Mouse (Mus musculus) left cerebral cortex, adult 2 months (tissue): ENCODE data around the gene Pdhb. TPM values are rescaled to one million over a fixed set of nuclear protein-coding genes. Genes with fewer than 3 reads are reported as not detected.

ENCODE experiments used
- DNase-seq, 2 experiments: peaks; one replicate each; pipeline ENCODE4 v3.0.0; 2021 to 2022; ENCODE audit warnings: low spot score in 2 of 2, mixed read lengths in 1 of 2; ENCODE audit errors: extremely low spot score in 1 of 2
- H3K27ac ChIP-seq: fragments of 200-600 bp; 2 replicates; pipeline ENCODE4 v1.8.1; 2022
- H3K4me3 ChIP-seq: fragments of 200-600 bp; 2 replicates; pipeline ENCODE4 v1.8.1; 2022
- CTCF ChIP-seq: fragments of 200-600 bp; IDR thresholded peaks from 2 replicates; pipeline ENCODE4 v1.8.1; 2022; ENCODE audit warnings: antibody characterized with exemption, mild to moderate bottlenecking, moderate library complexity
- intact Hi-C: fragments of 180-260 bp; cut with DNase I; formaldehyde crosslinking; loops from one replicate; pipeline ENCODE4 v1.15.1; 2025
- long read RNA-seq, 2 experiments: library from polyadenylated mRNA; stranded (forward); transcript quantifications; one replicate each; pipeline ENCODE4 v2.0.0; 2021; ENCODE audit warnings: borderline mapping rate in 2 of 2
- total RNA-seq, 2 experiments: library from RNA; stranded (reverse); gene quantifications; 2 replicates each; pipeline ENCODE4 v1.2.3; 2021

Pdhb gene
- total RNA-seq: 100 to 1,000 TPM; 159 to 168 TPM
- long read RNA-seq, experiment 1, transcript Pdhb-201 (10 exons, 1,513 nt): major isoform, 77 of 101 reads
- long read RNA-seq, experiment 1, partial matches to known transcripts: 4 of 101 reads
- long read RNA-seq, experiment 1, other reads (novel, unspliced or antisense): 15 of 101 reads
- long read RNA-seq, experiment 2, transcript Pdhb-201 (10 exons, 1,513 nt): major isoform, 40 of 61 reads
- long read RNA-seq, experiment 2, partial matches to known transcripts: 10 of 61 reads
- long read RNA-seq, experiment 2, other reads (novel, unspliced or antisense): 6 of 61 reads

- intact Hi-C loops: loop anchor here (2.0 to 10.0 kb wide), 2 partner anchors 42 to 82 kb away; partner anchors contain the start of genes Acox2 and Kctd6
Observed at GRCm38 (mm10) chr14:8172507-8173410, at the start of gene Pdhb. TSS of gene Pdhb (minus strand) at chr14:8173025.

DNA sequence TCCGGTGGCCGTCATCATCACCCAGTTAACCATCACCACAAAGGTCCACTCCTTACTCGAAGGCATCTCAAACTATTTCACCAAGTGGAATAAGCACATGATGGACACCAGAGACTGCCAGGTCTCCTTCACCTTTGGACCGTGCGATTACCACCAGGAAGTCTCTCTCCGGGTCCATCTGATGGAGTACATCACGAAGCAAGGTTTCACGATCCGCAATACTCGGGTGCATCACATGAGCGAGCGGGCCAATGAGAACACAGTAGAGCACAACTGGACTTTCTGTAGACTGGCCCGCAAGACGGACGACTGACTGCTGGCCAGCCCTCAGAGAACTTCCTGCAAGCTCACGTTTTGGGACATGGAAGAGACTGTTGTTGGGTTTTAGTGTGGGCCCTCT, 49.7 kb upstream of the Pdhb start:
- TF ChIP-seq CTCF: no peak
- H3K27ac ChIP-seq: no peak overlapping the region
- DNase-seq: no peak
- no peak overlapping the region for H3K4me3 ChIP-seq
- intact Hi-C loops: no loop called here

More at GRCm38 (mm10) chr14:8172507-8173410, at the start of gene Pdhb:
- peak; percentile 96 to 99 for DNase-seq
- Histone ChIP-seq H3K27ac (peak within 1 kb of the TSS; percentile 94), H3K4me3 (peak within 1 kb of the TSS; percentile 98)
- TF ChIP-seq CTCF: no peak; the same call in 1 of the 2 replicates

GRCm38 (mm10) chr14:8220912-8221311, 48.1 kb upstream of the Pdhb start:
- no peak for TF ChIP-seq CTCF
- H3K4me3 ChIP-seq: no peak overlapping the region
- no peak overlapping the region for H3K27ac ChIP-seq
- DNase-seq: no peak
- intact Hi-C loops: no loop called here

- peak; percentile 59 for TF ChIP-seq CTCF
- no peak overlapping the region for H3K4me3 ChIP-seq
- intact Hi-C loops: no loop called here
- no peak for DNase-seq
- H3K27ac ChIP-seq: no peak overlapping the region; the same call in 1 of the 2 replicates
Observed at GRCm38 (mm10) chr14:8220306-8220705, 47.5 kb upstream of the Pdhb start.

DNA sequence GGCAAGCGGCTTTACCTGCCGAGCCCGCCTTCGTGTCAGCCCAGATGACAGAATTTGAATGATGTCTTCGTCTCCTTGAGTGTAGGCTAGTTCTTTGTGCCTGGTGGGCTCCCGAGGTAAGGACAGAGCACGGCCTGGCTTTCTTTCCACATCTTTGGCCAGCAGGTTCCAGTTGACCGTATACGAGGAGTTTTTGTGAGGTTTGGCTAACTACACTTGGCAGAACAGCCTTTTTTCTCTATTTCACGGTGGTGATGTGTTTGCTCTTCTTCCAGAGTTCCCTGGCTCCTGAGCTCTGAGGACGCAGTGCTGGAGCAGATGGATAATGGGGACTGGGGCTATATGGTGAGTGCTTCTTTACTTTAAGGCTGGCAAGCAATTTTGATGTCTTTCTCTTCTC, 47.1 kb upstream of the Pdhb start:
- no peak for TF ChIP-seq CTCF
- intact Hi-C loops: no loop called here
- H3K4me3 ChIP-seq: no peak overlapping the region
- DNase-seq: no peak
- no peak overlapping the region; the same call in 1 of the 2 replicates for H3K27ac ChIP-seq

GRCm38 (mm10) chr14:8218730-8219380, 46.0 kb upstream of the Pdhb start:
- H3K4me3 ChIP-seq: no peak overlapping the region
- intact Hi-C loops: no loop called here
- peak overlapping the region; percentile 55 for H3K27ac ChIP-seq
- no peak for DNase-seq
- TF ChIP-seq CTCF: no peak

DNA sequence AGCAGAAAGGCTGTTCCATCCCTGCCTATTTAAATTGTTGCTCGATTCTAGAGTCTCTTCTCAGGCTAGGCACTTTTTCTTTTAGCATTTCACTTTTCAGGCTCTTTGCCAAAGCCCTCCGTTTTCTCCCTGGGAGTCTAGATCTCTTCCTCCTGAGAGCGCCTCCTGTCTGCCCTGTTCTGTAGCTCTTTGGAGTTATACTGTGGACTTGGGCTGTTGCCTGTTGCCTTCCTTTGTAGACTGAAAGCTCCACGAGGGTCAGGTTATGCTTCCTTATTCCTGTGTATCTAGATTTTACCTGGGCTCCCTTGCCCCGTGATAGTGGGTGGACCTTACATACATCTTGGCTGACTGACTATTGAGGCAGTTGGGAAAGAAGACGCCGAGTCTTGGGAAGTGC, 45.4 kb upstream of the Pdhb start:
- no peak; the same call in 1 of the 2 replicates for TF ChIP-seq CTCF
- H3K4me3 ChIP-seq: no peak overlapping the region
- H3K27ac ChIP-seq: peak overlapping the region; percentile 55
- DNase-seq: no peak
- intact Hi-C loops: no loop called here

GRCm38 (mm10) chr14:8216100-8216499, 43.3 kb upstream of the Pdhb start:
- Histone ChIP-seq H3K27ac (no peak overlapping the region), H3K4me3 (peak overlapping the region; percentile 92)
- TF ChIP-seq CTCF: no peak
- intact Hi-C loops: no loop called here
- no peak for DNase-seq

DNA sequence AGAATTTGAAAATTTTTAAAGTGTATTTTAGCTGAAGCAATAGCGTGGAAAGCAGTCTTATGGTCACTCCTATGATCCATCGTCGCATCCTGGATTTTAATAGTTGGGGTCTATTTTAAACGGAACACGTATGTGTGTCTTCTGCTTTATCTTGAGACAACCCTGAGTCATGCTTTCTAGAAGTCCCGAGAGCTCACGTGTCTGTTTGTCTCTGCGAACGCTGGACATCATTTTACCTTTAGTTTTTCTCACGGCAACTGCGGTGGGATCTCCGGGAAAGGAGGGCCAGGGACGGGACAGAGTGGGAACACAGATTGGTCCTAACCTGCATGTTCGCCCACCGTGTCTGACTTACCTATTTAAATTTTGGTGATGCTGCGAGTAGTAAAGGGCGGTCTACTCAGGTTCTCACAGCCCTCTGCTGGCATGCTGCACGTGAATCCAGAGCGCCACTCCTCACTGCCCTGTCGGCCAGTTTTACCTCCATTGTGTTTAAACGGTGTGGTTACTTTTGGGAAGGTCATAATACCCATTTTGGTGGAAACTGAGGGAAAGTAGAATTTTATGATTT, 42.5 kb upstream of the Pdhb start:
- Histone ChIP-seq H3K27ac (peak overlapping the region; percentile 96), H3K4me3 (peak overlapping the region; percentile 92)
- intact Hi-C loops: loop anchor here (2.0 kb wide), 2 partner anchors 42 to 132 kb away; partner anchors contain the start of gene Pdhb
- no peak; the same call in 1 of the 2 replicates for TF ChIP-seq CTCF
- no peak for DNase-seq

DNA sequence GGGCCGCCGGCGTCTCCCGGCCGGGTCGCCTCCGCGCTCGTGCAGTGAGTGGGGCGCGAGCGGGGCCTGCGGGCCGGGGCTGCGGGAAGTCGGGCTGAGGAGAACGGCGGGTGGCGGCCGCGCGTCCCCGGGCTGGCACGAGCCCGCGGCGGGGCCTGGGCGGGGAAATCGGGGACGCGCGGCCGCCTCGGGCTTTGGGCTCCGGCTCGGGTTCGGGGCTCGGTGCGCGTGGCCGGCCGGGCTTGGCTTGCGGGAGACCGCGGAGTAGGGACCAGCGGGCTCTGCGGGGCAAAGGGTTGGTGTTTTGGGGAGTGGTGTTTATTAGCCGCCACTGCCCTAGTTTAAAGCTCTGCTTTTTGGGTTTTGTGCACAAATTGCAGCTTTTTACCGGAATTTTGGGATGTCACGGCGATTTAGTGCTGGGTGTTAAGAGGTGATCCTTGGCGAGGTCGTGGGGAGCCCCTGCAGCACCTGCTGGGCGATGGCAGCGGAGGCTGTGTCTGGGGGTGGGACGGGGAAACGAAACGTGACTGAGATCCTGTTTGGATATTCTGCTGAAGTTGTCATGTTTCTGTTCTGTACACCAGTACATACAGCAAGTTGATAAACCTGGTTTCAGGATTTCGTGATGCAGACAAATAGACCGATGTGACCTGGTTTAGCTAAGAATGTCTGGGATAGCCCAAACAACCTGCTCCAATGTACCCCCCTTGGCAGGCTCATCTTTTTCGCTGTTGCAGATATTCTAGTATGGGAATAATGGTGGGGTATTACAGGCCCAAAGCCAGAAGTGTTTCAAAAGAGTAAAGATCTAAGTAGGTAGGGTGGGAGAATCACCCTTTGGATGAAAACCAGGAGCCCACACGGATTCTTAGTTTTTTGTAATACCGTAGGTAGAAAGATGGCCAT, 41.7 kb upstream of the Pdhb start:
- peak; percentile 81 to 82 for DNase-seq
- Histone ChIP-seq H3K4me3 (peak overlapping the region; percentile 92), H3K27ac (peak overlapping the region; percentile 96)
- intact Hi-C loops: loop anchor here (1.0 to 2.0 kb wide), 3 partner anchors 42 to 132 kb away; partner anchors contain the start of gene Pdhb
- TF ChIP-seq CTCF: no peak
